Mouse (Mus musculus) CD4-positive, CD25-positive, alpha-beta regulatory T cell, adult 9 weeks (primary cell): ENCODE results near the gene Majin. TPM values are rescaled to one million over a fixed set of nuclear protein-coding genes. Genes with fewer than 3 reads are reported as not detected.

Experiments
- polyA plus RNA-seq: library from polyadenylated mRNA; unstranded; fragments of 100-300 nt; shearing (Covaris generic); gene quantifications from one replicate; pipeline ENCODE4 v1.2.1, GENCODE M21; 2017

Majin gene
- not detected for polyA plus RNA-seq

GRCm38 (mm10) chr19:6184131-6184530 is at the start of gene Majin:
TSS of gene Majin (plus strand) at chr19:6184388.

GRCm38 (mm10) chr19:6140678-6141393 is 43.4 kb upstream of the Majin start, which contains the start of gene Batf2:
TSS of gene Batf2 (plus strand) at chr19:6140983.

DNA sequence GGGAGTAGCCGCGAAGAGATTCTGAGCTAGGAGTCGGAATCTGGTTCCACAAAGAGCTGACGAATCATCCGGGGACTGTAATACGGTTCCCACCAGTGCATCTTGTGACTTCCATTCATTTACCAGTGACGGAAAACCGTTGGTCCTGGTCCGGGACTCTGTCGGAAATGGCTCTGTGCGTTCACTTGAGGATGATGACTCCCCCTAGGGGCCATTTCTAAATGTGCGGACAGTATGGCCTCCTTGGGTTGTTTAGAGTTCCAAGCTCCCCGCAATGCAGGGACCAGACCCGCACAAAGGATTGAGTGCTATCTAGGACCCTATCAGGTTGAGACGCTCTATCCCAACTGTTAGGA is 42.8 kb upstream of the Majin start, which contains the start of gene Arl2:
Gene Arl2 (minus strand): TSS at position 155 of the 356 bp plus-strand sequence.

DNA sequence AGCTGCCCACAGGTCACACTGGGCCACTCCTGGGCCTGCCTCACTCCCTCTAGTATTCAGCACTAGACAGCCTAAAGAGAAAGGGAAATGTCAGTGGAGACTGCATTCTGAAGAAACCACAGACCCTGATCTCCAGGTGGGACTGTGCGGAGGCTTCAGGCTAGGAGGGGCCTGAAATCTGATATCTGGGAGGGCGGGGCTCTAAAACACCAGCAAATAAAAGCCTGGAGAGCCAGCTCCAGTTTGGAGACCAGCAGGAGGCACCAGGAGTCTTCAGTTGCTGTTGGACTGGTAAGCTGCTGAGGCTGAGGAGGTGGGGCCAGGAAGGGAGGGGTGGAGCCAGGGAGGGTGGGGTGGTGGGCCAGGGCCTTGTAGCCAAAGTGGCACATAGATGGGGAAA is 41.9 kb downstream of the Majin start, which contains the start of gene Gpha2:
Gene Gpha2 (plus strand): TSS at position 246 of the 400 bp plus-strand sequence.

DNA sequence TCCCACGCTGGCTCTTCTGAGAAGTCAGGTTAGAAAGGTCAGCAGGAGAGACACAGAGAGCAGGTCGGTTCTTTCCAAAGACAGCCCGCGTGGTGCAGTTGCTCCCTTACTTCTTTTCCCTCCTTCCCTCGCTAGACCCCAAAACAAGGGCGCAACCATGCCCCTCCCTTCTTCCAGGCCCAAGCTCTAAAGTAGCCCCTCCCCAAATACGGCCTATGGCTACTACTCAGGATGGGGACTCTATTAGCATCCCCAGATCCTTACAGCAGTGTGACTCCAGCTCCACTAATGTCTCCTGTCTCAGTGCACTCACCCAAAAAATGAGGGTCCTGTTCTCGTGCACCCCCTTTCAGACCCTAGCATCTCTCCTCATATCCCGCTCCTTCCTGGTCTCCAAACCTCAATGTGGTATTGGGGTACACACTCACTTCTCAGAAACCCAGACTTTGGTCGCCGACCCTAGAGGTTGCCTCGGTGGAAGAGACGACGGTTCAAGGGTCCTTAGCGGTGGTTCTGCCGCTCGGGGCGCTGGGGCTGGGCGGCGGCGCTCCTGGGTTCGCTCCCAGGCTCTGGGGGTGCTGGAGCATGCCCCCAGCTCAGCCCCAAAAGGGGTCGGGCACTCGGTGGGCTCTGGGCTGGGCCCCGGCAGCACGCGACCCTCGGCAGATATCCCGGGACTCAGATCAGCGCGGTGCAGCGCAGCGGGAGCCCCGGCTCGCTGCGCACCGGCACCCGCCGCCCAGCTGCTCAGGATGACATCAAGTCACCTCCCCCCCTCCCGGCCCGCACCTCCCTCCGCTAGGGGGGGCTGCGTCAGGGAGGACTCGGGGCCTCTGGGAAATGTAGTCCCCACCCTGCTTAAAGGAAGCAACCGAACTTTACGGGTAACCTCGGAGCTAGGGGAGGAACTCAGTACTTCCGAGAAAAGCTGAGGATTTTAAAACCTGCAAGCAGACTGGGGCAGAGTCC is 51.2 kb downstream of the Majin start, which contains the start of gene Ppp2r5b:
Gene Ppp2r5b (minus strand): TSS at position 789 of the 969 bp plus-strand sequence.

DNA sequence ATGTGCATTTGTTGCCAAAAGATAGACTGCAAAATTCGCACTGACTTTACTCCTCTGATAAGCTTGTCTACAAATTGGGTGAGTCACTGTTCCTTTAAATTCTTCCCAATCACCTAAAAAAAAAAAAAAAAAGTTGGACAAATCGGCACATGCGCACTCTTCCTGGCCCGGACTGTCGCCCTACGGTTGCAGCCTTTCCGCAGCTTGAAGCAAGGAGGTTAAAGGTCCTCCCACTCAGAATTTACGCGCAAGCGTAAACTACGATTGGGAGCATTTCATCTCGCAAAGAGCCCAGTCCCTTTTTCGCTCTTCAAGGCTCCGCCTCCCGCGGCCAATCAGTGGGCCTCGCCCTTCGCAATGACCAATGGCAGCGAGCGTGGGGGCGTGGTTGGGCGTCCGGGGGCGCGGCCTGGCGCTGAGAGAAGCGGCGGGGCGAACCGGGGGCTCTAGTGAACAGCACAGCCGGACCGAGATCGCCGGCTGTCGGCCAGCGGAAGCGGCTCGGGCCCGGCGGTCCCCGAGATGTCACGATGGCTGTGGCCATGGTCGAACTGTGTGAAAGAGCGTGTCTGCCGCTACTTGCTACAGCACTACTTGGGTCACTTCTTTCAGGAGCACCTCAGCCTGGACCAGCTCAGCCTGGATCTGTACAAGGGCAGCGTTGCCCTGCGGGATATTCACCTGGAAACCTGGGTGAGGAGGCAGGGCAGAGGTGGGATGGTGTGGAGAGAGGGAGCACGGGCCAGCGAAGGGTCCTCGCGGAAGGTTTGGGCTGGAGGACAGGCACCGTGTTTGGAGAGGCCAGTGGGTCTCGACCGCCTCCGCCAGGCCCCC is 57.3 kb downstream of the Majin start, which contains the start of gene Atg2a:
Gene Atg2a (plus strand): TSS at position 395 of the 834 bp plus-strand sequence.

Other genes with a start within 250 kb of the Majin start
- gene Pola2, start 220.2 kb upstream of the Majin start, polyA plus RNA-seq = 57.4 TPM
- gene Slc22a20, start 198.2 kb upstream of the Majin start, polyA plus RNA-seq = not detected
- 84.5 TPM for gene Capn1, start 168.5 kb upstream of the Majin start, polyA plus RNA-seq
- 51.3 TPM for gene Syvn1, start 137.8 kb upstream of the Majin start, polyA plus RNA-seq
- 61.3 TPM for gene Mrpl49, start 126.6 kb upstream of the Majin start, polyA plus RNA-seq
- 1,170 TPM for gene Fau, start 126.5 kb upstream of the Majin start, polyA plus RNA-seq
- gene Znhit2, start 123.2 kb upstream of the Majin start, polyA plus RNA-seq = 5.8 TPM
- gene Tm7sf2, start 116.0 kb upstream of the Majin start, polyA plus RNA-seq = 15.6 TPM
- gene Vps51, start 107.2 kb upstream of the Majin start, polyA plus RNA-seq = 73.4 TPM
- not detected for gene Tmem262, start 104.4 kb upstream of the Majin start, polyA plus RNA-seq
- 1.7 TPM for gene Gm28374, start 102.1 kb upstream of the Majin start, polyA plus RNA-seq
- gene Zfpl1, start 99.4 kb upstream of the Majin start, polyA plus RNA-seq = 47.2 TPM
- gene Cdca5, start 99.4 kb upstream of the Majin start, polyA plus RNA-seq = 3.9 TPM
- gene AC131692.1, start 90.0 kb upstream of the Majin start, polyA plus RNA-seq = not detected
- not detected for gene Naaladl1, start 78.6 kb upstream of the Majin start, polyA plus RNA-seq
- 1.5 TPM for gene Sac3d1, start 65.7 kb upstream of the Majin start, polyA plus RNA-seq
- gene Snx15, start 56.1 kb upstream of the Majin start, polyA plus RNA-seq = 42.8 TPM
- not detected for gene Batf2, start 43.4 kb upstream of the Majin start, polyA plus RNA-seq
- 28.6 TPM for gene Arl2, start 42.8 kb upstream of the Majin start, polyA plus RNA-seq
- gene Gpha2, start 42.0 kb downstream of the Majin start, polyA plus RNA-seq = not detected
- gene Ppp2r5b, start 51.5 kb downstream of the Majin start, polyA plus RNA-seq = 6.7 TPM
- gene Atg2a, start 57.3 kb downstream of the Majin start, polyA plus RNA-seq = 42.5 TPM
- gene Ehd1, start 92.3 kb downstream of the Majin start, polyA plus RNA-seq = 8.5 TPM
- gene Cdc42bpg, start 122.1 kb downstream of the Majin start, polyA plus RNA-seq = 0.10 TPM
- 58.3 TPM for gene Men1, start 150.6 kb downstream of the Majin start, polyA plus RNA-seq
- 104 TPM for gene Map4k2, start 156.7 kb downstream of the Majin start, polyA plus RNA-seq
- 158 TPM for gene Sf1, start 179.3 kb downstream of the Majin start, polyA plus RNA-seq
- 8.2 TPM for gene Pygm, start 200.0 kb downstream of the Majin start, polyA plus RNA-seq
- 112 TPM for gene Rasgrp2, start 215.0 kb downstream of the Majin start, polyA plus RNA-seq
- not detected for gene Nrxn2, start 234.3 kb downstream of the Majin start, polyA plus RNA-seq